Mouse (Mus musculus): ENCODE measurements around the gene Kcnd3. TPM values are rescaled to one million over a fixed set of nuclear protein-coding genes. Genes with fewer than 3 reads are reported as not detected.

Kcnd3 gene
- polyA plus RNA-seq, 1 experiment from 2014 or later = 3.1 TPM

GRCm38 (mm10) chr3:105506592-105506991 is 54.5 kb downstream of the Kcnd3 start:
- no peak overlapping the region for H3K9ac ChIP-seq (ENCODE audit: low read depth, low read length)
- H3K27ac ChIP-seq (ENCODE audit: low read length) = no peak overlapping the region
- no peaks in the 10 kb centered on the region for H3K27me3 ChIP-seq (replicated peaks; ENCODE audit: control insufficient read depth, insufficient read depth, low read length)
- no peak for ATAC-seq
- no peak overlapping the region for H3K4me2 ChIP-seq (ENCODE audit: low read depth, low read length)
- H3K4me1 ChIP-seq (ENCODE audit: control insufficient read depth, insufficient read depth, low read length) = no peaks in the 10 kb centered on the region
- no peak overlapping the region for H3K4me3 ChIP-seq (ENCODE audit: low read length)
- 83% methylated on average over 4 of the region's 4 CpGs for WGBS
- H3K36me3 ChIP-seq (ENCODE audit: control insufficient read depth, insufficient read depth, low read length) = no peaks in the 10 kb centered on the region
- H3K9me3 ChIP-seq (ENCODE audit: control insufficient read depth, low read length) = no peaks in the 10 kb centered on the region

- ATAC-seq = no peak
- H3K4me1 ChIP-seq (ENCODE audit: control insufficient read depth, insufficient read depth, low read length) = no peaks in the 10 kb centered on the region
- 74% methylated on average over 4 of the region's 4 CpGs for WGBS
These were observed 57.2 kb downstream of the Kcnd3 start for GRCm38 (mm10) chr3:105509321-105509720.

GRCm38 (mm10) chr3:105511836-105512235 is 59.7 kb downstream of the Kcnd3 start:
- Histone ChIP-seq H3K4me1 (ENCODE audit: control insufficient read depth, insufficient read depth, low read length) (no peaks in the 10 kb centered on the region), H3K9me3 (ENCODE audit: control insufficient read depth, low read length) (no peaks in the 10 kb centered on the region), H3K27ac (ENCODE audit: low read length) (0 out of 2 replicates have a peak overlapping the region, but pooled peaks have one; percentile 11), H3K36me3 (ENCODE audit: control insufficient read depth, insufficient read depth, low read length) (no peaks in the 10 kb centered on the region), H3K4me3 (ENCODE audit: low read length) (no peak overlapping the region), H3K4me2 (ENCODE audit: low read depth, low read length) (no peak overlapping the region), H3K27me3 (replicated peaks; ENCODE audit: control insufficient read depth, insufficient read depth, low read length) (no peaks in the 10 kb centered on the region), H3K9ac (ENCODE audit: low read depth, low read length) (no peak overlapping the region)
- no peak for ATAC-seq
- WGBS = 17% methylated on average over 2 of the region's 2 CpGs

More at GRCm38 (mm10) chr3:105509321-105509720, 57.2 kb downstream of the Kcnd3 start:
- no peak overlapping the region for H3K4me2 ChIP-seq (ENCODE audit: low read depth, low read length)
- no peak overlapping the region for H3K9ac ChIP-seq (ENCODE audit: low read depth, low read length)
- H3K9me3 ChIP-seq (ENCODE audit: control insufficient read depth, low read length) = no peaks in the 10 kb centered on the region
- no peak overlapping the region for H3K4me3 ChIP-seq (ENCODE audit: low read length)
- H3K27me3 ChIP-seq (replicated peaks; ENCODE audit: control insufficient read depth, insufficient read depth, low read length) = no peaks in the 10 kb centered on the region
- no peak overlapping the region for H3K27ac ChIP-seq (ENCODE audit: low read length)
- H3K36me3 ChIP-seq (ENCODE audit: control insufficient read depth, insufficient read depth, low read length) = no peaks in the 10 kb centered on the region

GRCm38 (mm10) chr3:105514215-105514614 is 62.1 kb downstream of the Kcnd3 start:
- WGBS = 64% methylated on average over 3 of the region's 3 CpGs
- no peaks in the 10 kb centered on the region for H3K36me3 ChIP-seq (ENCODE audit: control insufficient read depth, insufficient read depth, low read length)
- H3K4me1 ChIP-seq (ENCODE audit: control insufficient read depth, insufficient read depth, low read length) = no peaks in the 10 kb centered on the region
- no peaks in the 10 kb centered on the region for H3K27me3 ChIP-seq (replicated peaks; ENCODE audit: control insufficient read depth, insufficient read depth, low read length)
- ATAC-seq = no peak
- no peak overlapping the region for H3K4me3 ChIP-seq (ENCODE audit: low read length)
- no peaks in the 10 kb centered on the region for H3K9me3 ChIP-seq (ENCODE audit: control insufficient read depth, low read length)
- no peak overlapping the region for H3K9ac ChIP-seq (ENCODE audit: low read depth, low read length)
- no peak overlapping the region for H3K4me2 ChIP-seq (ENCODE audit: low read depth, low read length)
- H3K27ac ChIP-seq (ENCODE audit: low read length) = no peak overlapping the region

GRCm38 (mm10) chr3:105515035-105515434 is 62.9 kb downstream of the Kcnd3 start:
- Histone ChIP-seq H3K4me2 (ENCODE audit: low read depth, low read length) (no peak overlapping the region), H3K36me3 (ENCODE audit: control insufficient read depth, insufficient read depth, low read length) (no peaks in the 10 kb centered on the region), H3K4me3 (ENCODE audit: low read length) (no peak overlapping the region), H3K9me3 (ENCODE audit: control insufficient read depth, low read length) (no peaks in the 10 kb centered on the region), H3K9ac (ENCODE audit: low read depth, low read length) (no peak overlapping the region), H3K27me3 (replicated peaks; ENCODE audit: control insufficient read depth, insufficient read depth, low read length) (no peaks in the 10 kb centered on the region), H3K27ac (ENCODE audit: low read length) (no peak overlapping the region), H3K4me1 (ENCODE audit: control insufficient read depth, insufficient read depth, low read length) (no peaks in the 10 kb centered on the region)
- no peak for ATAC-seq

- Histone ChIP-seq H3K9ac (ENCODE audit: low read depth, low read length) (no peak overlapping the region), H3K36me3 (ENCODE audit: control insufficient read depth, insufficient read depth, low read length) (no peaks in the 10 kb centered on the region), H3K4me1 (ENCODE audit: control insufficient read depth, insufficient read depth, low read length) (no peaks in the 10 kb centered on the region), H3K27me3 (replicated peaks; ENCODE audit: control insufficient read depth, insufficient read depth, low read length) (no peaks in the 10 kb centered on the region), H3K4me3 (ENCODE audit: low read length) (no peak overlapping the region), H3K27ac (ENCODE audit: low read length) (no peak overlapping the region), H3K4me2 (ENCODE audit: low read depth, low read length) (no peak overlapping the region), H3K9me3 (ENCODE audit: control insufficient read depth, low read length) (no peaks in the 10 kb centered on the region)
- no peak for ATAC-seq
- WGBS = 86% methylated on average over 1 of the region's 1 CpGs
These were observed 63.5 kb downstream of the Kcnd3 start for GRCm38 (mm10) chr3:105515640-105516039.

- H3K36me3 ChIP-seq (ENCODE audit: control insufficient read depth, insufficient read depth, low read length) = no peaks in the 10 kb centered on the region
- H3K9ac ChIP-seq (ENCODE audit: low read depth, low read length) = no peak overlapping the region
- H3K27me3 ChIP-seq (replicated peaks; ENCODE audit: control insufficient read depth, insufficient read depth, low read length) = no peaks in the 10 kb centered on the region
- no peak overlapping the region for H3K27ac ChIP-seq (ENCODE audit: low read length)
- no peak overlapping the region for H3K4me2 ChIP-seq (ENCODE audit: low read depth, low read length)
- H3K4me1 ChIP-seq (ENCODE audit: control insufficient read depth, insufficient read depth, low read length) = no peaks in the 10 kb centered on the region
- no peak for ATAC-seq
- H3K9me3 ChIP-seq (ENCODE audit: control insufficient read depth, low read length) = no peaks in the 10 kb centered on the region
- H3K4me3 ChIP-seq (ENCODE audit: low read length) = no peak overlapping the region
- WGBS = 65% methylated on average over 6 of the region's 6 CpGs
These were observed 68.3 kb downstream of the Kcnd3 start for GRCm38 (mm10) chr3:105520446-105520845.

- ATAC-seq = 0 out of 2 replicates have a peak, but pooled peaks have one; percentile 13
- 60% methylated on average over 12 of the region's 12 CpGs for WGBS
- Histone ChIP-seq H3K27me3 (replicated peaks; ENCODE audit: control insufficient read depth, insufficient read depth, low read length) (no peaks in the 10 kb centered on the region), H3K9ac (ENCODE audit: low read depth, low read length) (no peak overlapping the region), H3K27ac (ENCODE audit: low read length) (no peak overlapping the region), H3K9me3 (ENCODE audit: control insufficient read depth, low read length) (no peaks in the 10 kb centered on the region), H3K4me2 (ENCODE audit: low read depth, low read length) (no peak overlapping the region), H3K4me3 (ENCODE audit: low read length) (no peak overlapping the region), H3K4me1 (ENCODE audit: control insufficient read depth, insufficient read depth, low read length) (no peaks in the 10 kb centered on the region), H3K36me3 (ENCODE audit: control insufficient read depth, insufficient read depth, low read length) (no peaks in the 10 kb centered on the region)
These were observed 69.1 kb downstream of the Kcnd3 start for GRCm38 (mm10) chr3:105521178-105521631.

GRCm38 (mm10) chr3:105521639-105522038 is 69.5 kb downstream of the Kcnd3 start:
- no peaks in the 10 kb centered on the region for H3K36me3 ChIP-seq (ENCODE audit: control insufficient read depth, insufficient read depth, low read length)
- H3K4me1 ChIP-seq (ENCODE audit: control insufficient read depth, insufficient read depth, low read length) = no peaks in the 10 kb centered on the region
- no peaks in the 10 kb centered on the region for H3K27me3 ChIP-seq (replicated peaks; ENCODE audit: control insufficient read depth, insufficient read depth, low read length)
- 79% methylated on average over 4 of the region's 4 CpGs for WGBS
- no peaks in the 10 kb centered on the region for H3K9me3 ChIP-seq (ENCODE audit: control insufficient read depth, low read length)
- no peak overlapping the region for H3K4me2 ChIP-seq (ENCODE audit: low read depth, low read length)
- ATAC-seq = no peak
- H3K4me3 ChIP-seq (ENCODE audit: low read length) = no peak overlapping the region
- no peak overlapping the region for H3K9ac ChIP-seq (ENCODE audit: low read depth, low read length)
- no peak overlapping the region for H3K27ac ChIP-seq (ENCODE audit: low read length)

GRCm38 (mm10) chr3:105528860-105529259 is 76.7 kb downstream of the Kcnd3 start:
- Histone ChIP-seq H3K4me2 (ENCODE audit: low read depth, low read length) (no peak overlapping the region), H3K9ac (ENCODE audit: low read depth, low read length) (no peak overlapping the region), H3K27ac (ENCODE audit: low read length) (no peak overlapping the region), H3K4me1 (ENCODE audit: control insufficient read depth, insufficient read depth, low read length) (0 out of 2 replicates have a peak, but pooled peaks cover 2% of the 10 kb centered on the region), H3K36me3 (ENCODE audit: control insufficient read depth, insufficient read depth, low read length) (no peaks in the 10 kb centered on the region), H3K4me3 (ENCODE audit: low read length) (no peak overlapping the region), H3K9me3 (ENCODE audit: control insufficient read depth, low read length) (no peaks in the 10 kb centered on the region), H3K27me3 (replicated peaks; ENCODE audit: control insufficient read depth, insufficient read depth, low read length) (no peaks in the 10 kb centered on the region)
- ATAC-seq = no peak
- WGBS = 77% methylated on average over 8 of the region's 8 CpGs
